Mouse (Mus musculus) testis, adult 2 months (tissue): Measurements from ENCODE around the gene Gabrb2.

ENCODE experiments used
- CTCF ChIP-seq: fragments of 200-500 bp; IDR thresholded peaks from 2 replicates; pipeline ENCODE4 v1.5.1; 2012; ENCODE audit warnings: low read depth, mild to moderate bottlenecking, inconsistent platforms, low read length, moderate library complexity; ENCODE audit not compliant: control insufficient read depth, insufficient read depth, insufficient replicate concordance
- POLR2A ChIP-seq: fragments of 200-500 bp; IDR thresholded peaks from 2 replicates; pipeline ENCODE4 v1.6.1; 2012; ENCODE audit warnings: low read depth, mild to moderate bottlenecking, inconsistent platforms, low read length, moderate library complexity; ENCODE audit not compliant: control insufficient read depth

- TF ChIP-seq POLR2A = no peak
- TF ChIP-seq CTCF = no peak
Observed at GRCm38 (mm10) chr11:42501166-42501565, 81.6 kb downstream of the Gabrb2 start.
